In the genomic region with DNA sequence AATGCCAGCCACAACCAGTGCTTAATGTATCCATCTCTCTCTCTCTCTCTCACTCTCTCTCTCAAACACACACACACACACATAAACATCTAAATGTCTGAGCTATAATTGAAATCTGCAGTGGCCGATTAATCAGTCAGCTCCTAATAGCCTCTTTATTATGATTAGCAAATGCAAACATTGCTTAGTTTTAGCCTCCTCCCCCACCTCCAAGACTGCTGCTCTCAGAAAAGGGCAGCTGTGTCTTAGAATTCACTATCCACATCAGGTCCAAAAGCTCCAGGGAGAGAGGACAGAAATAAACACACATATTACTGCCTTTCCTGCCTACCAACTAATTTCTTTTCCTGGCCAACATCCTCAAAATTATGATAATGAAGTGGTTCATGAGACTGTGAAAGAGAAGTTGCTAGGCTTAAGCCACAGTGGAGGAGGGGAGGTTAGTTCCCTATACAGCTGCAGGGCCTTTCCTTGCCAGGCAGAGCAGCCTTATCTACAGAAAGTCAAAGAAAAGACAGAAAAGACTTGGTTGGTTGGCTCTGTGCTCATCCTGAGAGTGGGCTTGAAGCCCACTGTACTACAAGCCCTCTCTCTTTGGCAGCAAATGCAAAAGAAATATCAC, we compare ENCODE assay signal across 7 mouse cellular contexts.
DNase-seq lines count a peak whose midpoint lies in the region; ATAC-seq lines count a peak whose summit lies in the region.

No protein-coding gene starts in this region.

- H3K27me3 ChIP-seq in limb, embryonic 13.5 days, result no peaks in the 10 kb centered on the region
- H3K27me3 ChIP-seq in limb, embryonic 10.5 days (ENCODE audit: low read depth, poor library complexity, severe bottlenecking), result no peaks in the 10 kb centered on the region
- no peaks in the 10 kb centered on the region for H3K27me3 ChIP-seq in forebrain, embryonic 14.5 days (replicated peaks; ENCODE audit: control insufficient read depth, insufficient read depth, low read length)
- no peaks in the 10 kb centered on the region for H3K27me3 ChIP-seq in kidney, embryonic 16.5 days (ENCODE audit: insufficient read depth, low read length)

- no peaks in the 10 kb centered on the region for H3K36me3 ChIP-seq in limb, embryonic 13.5 days
- no peaks in the 10 kb centered on the region for H3K36me3 ChIP-seq in limb, embryonic 10.5 days
- no peaks in the 10 kb centered on the region for H3K36me3 ChIP-seq in forebrain, embryonic 14.5 days (ENCODE audit: control insufficient read depth, insufficient read depth, low read length)
- no peaks in the 10 kb centered on the region for H3K36me3 ChIP-seq in kidney, embryonic 16.5 days (ENCODE audit: insufficient read depth, low read length)

- no peak for DNase-seq in limb, embryonic 10.5 days (ENCODE audit: low spot score)
- DNase-seq in forebrain, embryonic 14.5 days (ENCODE audit: low spot score), result peak; percentile 85
- no peak for DNase-seq in T-cell, adult 2 months (ENCODE audit: low spot score)
- DNase-seq in ovary, postnatal 10 days (ENCODE audit: low spot score), result no peak

- no peaks in the 10 kb centered on the region for H3K9me3 ChIP-seq in limb, embryonic 13.5 days
- H3K9me3 ChIP-seq in limb, embryonic 10.5 days (replicated peaks), result no peaks in the 10 kb centered on the region
- H3K9me3 ChIP-seq in forebrain, embryonic 14.5 days (replicated peaks; ENCODE audit: control insufficient read depth, low read length), result no peaks in the 10 kb centered on the region
- H3K9me3 ChIP-seq in kidney, embryonic 16.5 days (ENCODE audit: low read length), result 0 out of 2 replicates have a peak, but pooled peaks cover 4% of the 10 kb centered on the region

- no peak overlapping the region for H3K4me2 ChIP-seq in limb, embryonic 13.5 days (replicated peaks)
- H3K4me2 ChIP-seq in forebrain, embryonic 14.5 days (ENCODE audit: low read length), result no peak overlapping the region
- H3K4me2 ChIP-seq in kidney, embryonic 16.5 days (replicated peaks; ENCODE audit: low read depth, low read length), result no peak overlapping the region

- H3K4me1 ChIP-seq in limb, embryonic 13.5 days, result peaks cover 8% of the 10 kb centered on the region
- 0 out of 2 replicates have a peak, but pooled peaks cover 3% of the 10 kb centered on the region for H3K4me1 ChIP-seq in limb, embryonic 10.5 days
- H3K4me1 ChIP-seq in forebrain, embryonic 14.5 days (ENCODE audit: control insufficient read depth, insufficient read depth, low read length), result peaks cover 6% of the 10 kb centered on the region
- 0 out of 2 replicates have a peak, but pooled peaks cover 2% of the 10 kb centered on the region for H3K4me1 ChIP-seq in kidney, embryonic 16.5 days (ENCODE audit: insufficient read depth, low read length)

- no peak overlapping the region for H3K27ac ChIP-seq in limb, embryonic 13.5 days
- no peak overlapping the region for H3K27ac ChIP-seq in limb, embryonic 10.5 days
- H3K27ac ChIP-seq in forebrain, embryonic 14.5 days (ENCODE audit: low read depth, low read length), result peak overlapping the region; percentile 33; the same call in 1 of the 2 replicates
- H3K27ac ChIP-seq in kidney, embryonic 16.5 days (ENCODE audit: low read length), result no peak overlapping the region

- H3K4me3 ChIP-seq in limb, embryonic 13.5 days, result no peak overlapping the region
- H3K4me3 ChIP-seq in limb, embryonic 10.5 days, result no peak overlapping the region
- no peak overlapping the region for H3K4me3 ChIP-seq in forebrain, embryonic 14.5 days (ENCODE audit: low read depth, low read length)
- no peak overlapping the region for H3K4me3 ChIP-seq in kidney, embryonic 16.5 days (ENCODE audit: low read length)

- peak; percentile 67; the same call in 1 of the 2 replicates for ATAC-seq in limb, embryonic 13.5 days (ENCODE audit: low FRiP score, low read depth)
- ATAC-seq in forebrain, embryonic 14.5 days, result peak; percentile 94
- peak; percentile 71; the same call in 1 of the 2 replicates for ATAC-seq in kidney, embryonic 16.5 days (ENCODE audit: low FRiP score, low TSS enrichment)
- peak; percentile 92 for ATAC-seq in monocyte, adult 5-6 weeks (replicated peaks; ENCODE audit: insufficient number of reproducible peaks, low FRiP score, low TSS enrichment, poor library complexity, severe bottlenecking)

- 38% methylated on average over 1 of the region's 1 CpGs for WGBS in limb, embryonic 13.5 days
- WGBS in limb, embryonic 10.5 days, result 46% methylated on average over 1 of the region's 1 CpGs
- WGBS in forebrain, embryonic 14.5 days, result 17% methylated on average over 1 of the region's 1 CpGs
- 41% methylated on average over 1 of the region's 1 CpGs for WGBS in kidney, embryonic 16.5 days

- no peak overlapping the region for H3K9ac ChIP-seq in limb, embryonic 13.5 days
- no peak overlapping the region for H3K9ac ChIP-seq in forebrain, embryonic 14.5 days (ENCODE audit: low read length)
- H3K9ac ChIP-seq in kidney, embryonic 16.5 days (replicated peaks; ENCODE audit: low read length), result no peak overlapping the region
